Comparison of ENCODE assay signal across 21 mouse cellular contexts in genomic region chr2:128273292-128273691, GRCm38 (mm10).
"Had no signal": no experiment of that assay in that cellular context is flagged by ENCODE, and none has a peak within 500 bp of the region (broad histone marks: within the 10 kb centered on the region; RNA-seq: fewer than 3 reads in every experiment).

No protein-coding gene starts in this region.

- H3K4me2 ChIP-seq: heart, embryonic 13.5 days; heart, embryonic 15.5 days; hindbrain, embryonic 13.5 days; hindbrain, embryonic 15.5 days; limb, embryonic 12.5 days; liver, embryonic 11.5 days; liver, embryonic 13.5 days; liver, embryonic 15.5 days had no signal

- DNase-seq: gastrocnemius, adult 2 months; gastrocnemius, postnatal 10 days; gastrocnemius, postnatal 25 days; heart, postnatal 14 days; heart, postnatal 36 days; kidney, adult 18-20 months; kidney, postnatal 4 days; liver; liver, embryonic 13.5 days had no signal

- H3K9ac ChIP-seq: heart, embryonic 13.5 days; heart, embryonic 15.5 days; hindbrain, embryonic 13.5 days; hindbrain, embryonic 15.5 days; limb, embryonic 12.5 days; liver, embryonic 13.5 days; liver, embryonic 15.5 days had no signal

- H3K9me3 ChIP-seq: heart, embryonic 10.5 days; heart, embryonic 13.5 days; heart, embryonic 15.5 days; hindbrain, embryonic 13.5 days; hindbrain, embryonic 15.5 days; limb, embryonic 10.5 days; limb, embryonic 12.5 days; liver, embryonic 13.5 days; liver, embryonic 15.5 days had no signal

- H3K27me3 ChIP-seq: heart, embryonic 13.5 days; heart, embryonic 15.5 days; hindbrain, embryonic 15.5 days; limb, embryonic 12.5 days; liver, embryonic 13.5 days; liver, embryonic 15.5 days had no signal

- ATAC-seq: hindbrain, postnatal 0 days had no signal

- H3K36me3 ChIP-seq: heart, embryonic 10.5 days; heart, embryonic 13.5 days; heart, embryonic 15.5 days; hindbrain, embryonic 13.5 days; hindbrain, embryonic 15.5 days; limb, embryonic 10.5 days; limb, embryonic 12.5 days; liver, embryonic 13.5 days; liver, embryonic 15.5 days had no signal

- H3K4me3 ChIP-seq: gastrocnemius, adult 2 months; heart, embryonic 10.5 days; heart, embryonic 13.5 days; heart, embryonic 15.5 days; hindbrain, embryonic 13.5 days; hindbrain, embryonic 15.5 days; layer of hippocampus, adult 2 months; left cerebral cortex, adult 2 months; limb, embryonic 10.5 days; limb, embryonic 12.5 days; liver, embryonic 13.5 days; liver, embryonic 15.5 days had no signal

- H3K27ac ChIP-seq: gastrocnemius, adult 2 months; heart, embryonic 10.5 days; heart, embryonic 13.5 days; heart, embryonic 15.5 days; hindbrain, embryonic 13.5 days; hindbrain, embryonic 15.5 days; hindbrain, postnatal 0 days; layer of hippocampus, adult 2 months; left cerebral cortex, adult 2 months; limb, embryonic 10.5 days; limb, embryonic 12.5 days; liver, embryonic 13.5 days; liver, embryonic 15.5 days had no signal
